Mouse (Mus musculus) hindbrain, embryonic 14.5 days (tissue): ENCODE results near the gene Tbrg1. TPM values are rescaled to one million over a fixed set of nuclear protein-coding genes. Genes with fewer than 3 reads are reported as not detected.
A peak's percentile ranks its signal among the peaks of the same experiment; 100 is the strongest.

Experiments used
- ATAC-seq: fragments of 200-750 bp; cut with Nextera tagmentation; 2 replicates; pipeline ENCODE4 v1.8.0; 2017; ENCODE audit warnings: moderate number of reproducible peaks, mild to moderate bottlenecking, moderate TSS enrichment, moderate library complexity; ENCODE audit not compliant: low FRiP score
- DNase-seq: peaks from one replicate; pipeline ENCODE4 v3.0.0-alpha.2; 2015; ENCODE audit warnings: low spot score
- H3K27ac ChIP-seq: fragments of 300-500 bp; sonication (generic); 2 replicates; pipeline ENCODE4 v1.5.1; 2014; ENCODE audit warnings: mild to moderate bottlenecking, moderate library complexity
- H3K27me3 ChIP-seq: fragments of 300-500 bp; sonication (generic); 2 replicates; pipeline ENCODE4 v1.6.1; 2014; ENCODE audit warnings: mild to moderate bottlenecking, low read length, mixed read lengths; ENCODE audit not compliant: control insufficient read depth, insufficient read depth
- H3K36me3 ChIP-seq: fragments of 300-500 bp; sonication (generic); replicated peaks from 2 replicates; pipeline ENCODE4 v1.6.1; 2014; ENCODE audit not compliant: control insufficient read depth, insufficient read depth
- H3K4me1 ChIP-seq: fragments of 300-500 bp; sonication (generic); replicated peaks from 2 replicates; pipeline ENCODE4 v1.6.1; 2014; ENCODE audit warnings: antibody characterized with exemption, low read length, mixed read lengths; ENCODE audit not compliant: control insufficient read depth, insufficient read depth
- H3K4me2 ChIP-seq: fragments of 300-500 bp; sonication (generic); replicated peaks from 2 replicates; pipeline ENCODE4 v1.6.1; 2014; ENCODE audit warnings: mild to moderate bottlenecking, moderate library complexity
- H3K4me3 ChIP-seq: fragments of 300-500 bp; sonication (generic); replicated peaks from 2 replicates; pipeline ENCODE4 v1.5.1; 2014; ENCODE audit warnings: mild to moderate bottlenecking, low read length
- H3K9ac ChIP-seq: fragments of 300-500 bp; sonication (generic); 2 replicates; pipeline ENCODE4 v1.6.1; 2014
- H3K9me3 ChIP-seq: fragments of 300-500 bp; sonication (generic); 2 replicates; pipeline ENCODE4 v1.6.1; 2016; ENCODE audit warnings: low read length; ENCODE audit not compliant: control insufficient read depth
- WGBS: fragments of 180-500 bp; shearing (Covaris S2); extraction: QIAGEN DNeasy Blood & Tissue Kit; methylation state at CpG from one replicate; pipeline ENCODE4 v1.1.7; 2014; 5-methylcytosine and 5-hydroxymethylcytosine counted together
- polyA plus RNA-seq: library from polyadenylated mRNA; unstranded; fragments of >200 nt; fragmentation: Nextera tagmentation; extraction: Ambion mirVana; gene quantifications from 2 replicates; pipeline ENCODE4 v1.2.1, GENCODE M21; 2014

Gene Tbrg1
- polyA plus RNA-seq: 91.3 and 91.5 TPM in 2 replicates

DNA sequence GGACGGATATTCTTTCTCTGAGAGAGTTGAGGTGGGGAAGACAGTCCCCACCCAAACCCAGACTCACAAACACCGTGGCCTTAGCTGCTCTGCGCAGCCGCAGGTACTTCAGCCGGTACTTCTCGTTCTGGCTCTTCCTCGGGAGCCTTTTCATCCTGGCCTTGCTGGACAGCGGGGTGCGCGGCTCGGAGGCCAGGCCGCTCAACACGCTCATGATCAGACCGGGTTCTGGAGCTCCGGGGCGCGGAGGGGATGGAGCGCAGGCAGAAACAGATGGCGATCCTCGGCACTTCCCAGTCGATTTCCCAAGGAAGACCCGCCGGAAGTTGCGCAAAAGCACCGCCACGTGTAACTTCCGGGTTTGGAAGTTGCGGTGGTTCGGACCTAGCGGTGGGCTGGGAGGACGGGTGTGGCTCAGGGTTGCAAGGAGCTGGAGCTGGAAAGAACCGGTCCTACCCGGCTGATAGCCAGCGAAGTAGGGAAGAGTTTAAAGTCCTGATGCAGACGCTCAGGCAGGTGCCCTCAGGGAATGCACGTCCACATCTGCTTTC lies at the start of gene Tbrg1:
TSS of gene Tbrg1 (minus strand) at position 382 of the 551 bp plus-strand sequence.
- H3K27me3 ChIP-seq: no peaks in the 10 kb centered on the region
- H3K27ac ChIP-seq: peak within 1 kb of the TSS; percentile 33
- DNase-seq: peak; percentile 83
- H3K9ac ChIP-seq: peak within 1 kb of the TSS; percentile 64
- H3K9me3 ChIP-seq: no peaks in the 10 kb centered on the region
- peak within 1 kb of the TSS; percentile 61 for H3K4me3 ChIP-seq
- peaks cover 26% of the 10 kb centered on the region for H3K36me3 ChIP-seq
- peak; percentile 91 for ATAC-seq
- peak within 1 kb of the TSS; percentile 58 for H3K4me2 ChIP-seq
- under 1% methylated on average over 36 of the region's 36 CpGs for WGBS
- H3K4me1 ChIP-seq: peaks cover 11% of the 10 kb centered on the region

DNA sequence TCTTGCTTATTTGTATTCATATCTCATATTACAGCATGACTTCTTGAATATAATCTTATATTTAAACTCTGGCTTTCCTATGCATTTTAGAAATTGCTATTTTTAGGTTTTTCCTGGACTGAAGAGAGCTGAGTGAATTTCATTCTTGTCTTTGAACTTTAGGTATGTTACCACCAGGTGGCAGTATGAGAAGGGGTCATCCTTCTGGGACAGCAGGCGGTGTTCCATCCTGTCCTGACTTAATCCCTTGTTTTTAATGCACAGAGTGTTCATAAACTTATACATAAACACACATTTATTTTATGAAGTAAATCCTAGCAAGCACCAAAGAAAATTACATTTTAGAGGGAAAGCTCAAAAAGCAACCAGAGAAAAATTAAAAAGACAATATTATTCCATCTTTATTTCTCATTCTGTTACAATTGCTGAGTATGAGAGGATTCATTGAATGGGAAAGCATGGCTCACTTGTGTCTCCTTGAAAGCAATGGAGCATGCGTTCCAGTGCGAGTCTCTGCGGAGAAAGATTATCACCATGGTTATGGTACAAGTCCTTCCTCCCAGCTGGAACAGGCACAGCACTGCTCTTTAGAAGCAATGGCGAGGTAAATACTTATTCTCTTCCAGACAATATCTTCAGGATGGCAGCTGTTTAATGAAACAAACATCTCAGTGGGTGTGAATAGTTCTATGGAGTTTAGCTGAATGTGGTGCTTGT lies 33.0 kb upstream of the Tbrg1 start:
- no peak overlapping the region for H3K27ac ChIP-seq
- no peaks in the 10 kb centered on the region for H3K27me3 ChIP-seq
- no peak overlapping the region for H3K4me2 ChIP-seq
- DNase-seq (peak; percentile 68), ATAC-seq (0 out of 2 replicates have a peak, but pooled peaks have one; percentile 64)
- H3K9me3 ChIP-seq: no peaks in the 10 kb centered on the region
- 37% methylated on average over 5 of the region's 5 CpGs for WGBS
- H3K36me3 ChIP-seq: no peaks in the 10 kb centered on the region
- no peak overlapping the region for H3K9ac ChIP-seq
- H3K4me3 ChIP-seq: no peak overlapping the region
- no peaks in the 10 kb centered on the region for H3K4me1 ChIP-seq

DNA sequence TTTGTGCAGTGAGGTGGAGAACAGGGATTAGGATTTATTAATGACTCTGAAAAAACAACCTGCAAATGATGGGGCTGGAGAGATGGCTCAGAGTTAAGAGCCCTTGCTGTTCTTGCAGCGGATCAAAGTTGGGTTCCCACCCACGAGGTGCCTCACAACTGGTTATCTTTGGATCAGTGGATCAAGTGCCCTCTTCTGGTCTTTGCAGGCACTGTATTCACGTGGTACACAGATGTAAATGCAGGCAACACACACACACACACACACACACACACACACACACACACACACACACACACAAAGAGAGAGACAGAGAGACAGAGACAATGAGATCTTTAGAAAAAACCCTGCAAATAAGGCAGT lies 30.8 kb upstream of the Tbrg1 start:
- no peak overlapping the region for H3K4me3 ChIP-seq
- no peak for DNase-seq
- no peaks in the 10 kb centered on the region for H3K9me3 ChIP-seq
- ATAC-seq: no peak
- H3K27me3 ChIP-seq: no peaks in the 10 kb centered on the region
- H3K4me1 ChIP-seq: no peaks in the 10 kb centered on the region
- H3K4me2 ChIP-seq: no peak overlapping the region
- 44% methylated on average over 3 of the region's 3 CpGs for WGBS
- H3K27ac ChIP-seq: no peak overlapping the region
- no peaks in the 10 kb centered on the region for H3K36me3 ChIP-seq
- no peak overlapping the region for H3K9ac ChIP-seq

- H3K27ac ChIP-seq: no peak overlapping the region
- 69% methylated on average over 3 of the region's 3 CpGs for WGBS
- no peak for ATAC-seq
These were observed 30.3 kb upstream of the Tbrg1 start for GRCm38 (mm10) chr9:37687288-37687940.

DNA sequence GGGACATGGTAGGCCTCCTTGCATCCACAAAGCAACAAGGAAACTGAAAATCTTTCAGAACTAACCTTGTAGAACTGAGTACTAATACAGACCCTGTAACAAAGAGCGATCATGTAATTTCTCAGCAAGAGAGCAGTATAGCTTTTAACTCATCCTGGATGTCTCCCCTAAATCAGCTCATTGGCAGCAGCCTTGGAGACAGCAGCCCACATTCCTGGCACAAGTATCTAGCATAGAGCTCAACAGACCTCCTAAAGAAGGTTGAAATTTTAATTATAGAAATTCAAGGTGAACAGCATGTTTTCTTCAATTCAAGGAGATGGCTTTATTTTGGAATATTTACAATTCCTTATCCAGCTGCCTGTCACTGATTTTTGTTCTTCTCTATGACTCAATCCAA lies 24.0 kb upstream of the Tbrg1 start:
- no peak overlapping the region for H3K9ac ChIP-seq
- no peaks in the 10 kb centered on the region for H3K4me1 ChIP-seq
- H3K27me3 ChIP-seq: no peaks in the 10 kb centered on the region
- no peak for ATAC-seq
- H3K27ac ChIP-seq: no peak overlapping the region
- no peaks in the 10 kb centered on the region for H3K36me3 ChIP-seq
- 91% methylated on average over 1 of the region's 1 CpGs for WGBS
- H3K4me2 ChIP-seq: no peak overlapping the region
- no peaks in the 10 kb centered on the region for H3K9me3 ChIP-seq
- H3K4me3 ChIP-seq: no peak overlapping the region
- no peak for DNase-seq

More at GRCm38 (mm10) chr9:37687288-37687940, 30.3 kb upstream of the Tbrg1 start:
- Histone ChIP-seq H3K36me3 (no peaks in the 10 kb centered on the region), H3K4me2 (no peak overlapping the region), H3K4me1 (no peaks in the 10 kb centered on the region), H3K9me3 (no peaks in the 10 kb centered on the region), H3K9ac (no peak overlapping the region), H3K27me3 (no peaks in the 10 kb centered on the region), H3K4me3 (no peak overlapping the region)
- no peak for DNase-seq

DNA sequence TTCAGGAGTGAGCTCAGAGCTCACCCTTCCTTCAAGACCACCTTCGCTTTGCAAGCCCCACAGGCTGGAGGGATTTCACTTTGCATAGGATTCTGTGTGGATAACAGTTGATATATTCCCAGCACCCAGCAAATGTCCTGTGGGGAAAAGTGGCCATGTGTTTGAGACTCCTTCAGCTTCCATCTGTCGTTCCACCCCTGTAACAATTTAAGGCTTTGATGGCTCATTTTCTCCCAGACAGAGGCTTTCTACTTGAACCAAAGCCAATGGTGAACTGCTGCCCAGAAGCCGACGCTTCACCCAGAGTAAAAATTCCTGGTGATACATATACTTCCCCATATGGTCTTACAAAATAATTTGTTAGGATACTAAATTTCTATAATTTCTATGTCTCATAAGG lies 18.2 kb upstream of the Tbrg1 start:
- Histone ChIP-seq H3K27ac (no peak overlapping the region), H3K4me3 (no peak overlapping the region), H3K9ac (no peak overlapping the region), H3K9me3 (no peaks in the 10 kb centered on the region), H3K36me3 (no peaks in the 10 kb centered on the region), H3K27me3 (no peaks in the 10 kb centered on the region), H3K4me2 (no peak overlapping the region), H3K4me1 (no peaks in the 10 kb centered on the region)
- WGBS: 81% methylated on average over 4 of the region's 4 CpGs
- DNase-seq (no peak), ATAC-seq (no peak)

- no peak overlapping the region for H3K9ac ChIP-seq
- no peak for DNase-seq
- no peak for ATAC-seq
- no peak overlapping the region for H3K27ac ChIP-seq
- no peaks in the 10 kb centered on the region for H3K4me1 ChIP-seq
- no peaks in the 10 kb centered on the region for H3K27me3 ChIP-seq
- H3K4me2 ChIP-seq: no peak overlapping the region
- WGBS: 92% methylated on average over 3 of the region's 3 CpGs
- no peaks in the 10 kb centered on the region for H3K36me3 ChIP-seq
- no peaks in the 10 kb centered on the region for H3K9me3 ChIP-seq
- H3K4me3 ChIP-seq: no peak overlapping the region
These were observed 13.1 kb upstream of the Tbrg1 start for GRCm38 (mm10) chr9:37670261-37670660.

DNA sequence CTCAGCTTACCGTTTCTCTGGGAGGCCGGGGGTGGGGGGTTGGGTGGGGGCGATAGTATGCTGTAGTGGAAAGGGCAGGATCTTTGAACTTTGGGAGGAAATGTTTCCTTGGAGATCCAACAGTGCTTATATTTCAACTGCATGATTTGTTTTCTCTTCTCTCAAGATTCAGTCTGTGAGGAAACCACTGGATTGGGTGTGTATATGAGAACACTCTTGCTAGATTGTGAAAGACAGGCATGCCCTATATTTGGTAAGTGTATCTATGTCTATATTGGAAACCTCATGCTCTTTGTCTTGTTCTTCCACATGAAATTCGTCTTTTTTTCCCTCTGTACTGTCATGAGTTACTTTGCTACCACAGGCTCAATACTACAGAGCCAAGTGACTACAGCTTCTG lies 12.6 kb upstream of the Tbrg1 start:
- no peak overlapping the region for H3K4me2 ChIP-seq
- H3K27ac ChIP-seq: no peak overlapping the region
- WGBS: 80% methylated on average over 4 of the region's 4 CpGs
- no peaks in the 10 kb centered on the region for H3K27me3 ChIP-seq
- no peaks in the 10 kb centered on the region for H3K4me1 ChIP-seq
- DNase-seq (no peak), ATAC-seq (no peak)
- H3K9ac ChIP-seq: no peak overlapping the region
- H3K4me3 ChIP-seq: no peak overlapping the region
- H3K9me3 ChIP-seq: no peaks in the 10 kb centered on the region
- H3K36me3 ChIP-seq: no peaks in the 10 kb centered on the region

- H3K9me3 ChIP-seq: no peaks in the 10 kb centered on the region
- no peaks in the 10 kb centered on the region for H3K27me3 ChIP-seq
- no peak within 1 kb of the TSS for H3K4me3 ChIP-seq
- no peaks in the 10 kb centered on the region for H3K36me3 ChIP-seq
- no peak within 1 kb of the TSS for H3K9ac ChIP-seq
- ATAC-seq (no peak), DNase-seq (no peak)
- no peaks in the 10 kb centered on the region for H3K4me1 ChIP-seq
- no peak within 1 kb of the TSS for H3K4me2 ChIP-seq
- no peak within 1 kb of the TSS for H3K27ac ChIP-seq
- whole genome bisulfite sequencing: 77% methylated on average over 6 of the region's 6 CpGs
These were observed 12.0 kb upstream of the Tbrg1 start, which contains the start of gene Panx3 for GRCm38 (mm10) chr9:37669115-37669514. Panx3 (minus strand) TSS chr9:37669235.
